ENCODE assay signal across 9 mouse cellular contexts in genomic region chr11:32388064-32388463, GRCm38 (mm10).
"Had no signal": no experiment of that assay in that cellular context is flagged by ENCODE, and none has a peak within 500 bp of the region (broad histone marks: within the 10 kb centered on the region; RNA-seq: fewer than 3 reads in every experiment).

No protein-coding gene starts in this region.

- ATAC-seq: intestine, postnatal 0 days had no signal

- H3K4me3 ChIP-seq: left cerebral cortex, adult 2 months; liver, embryonic 13.5 days had no signal

- H3K27me3 ChIP-seq: liver, embryonic 13.5 days had no signal

- H3K36me3 ChIP-seq: liver, embryonic 13.5 days had no signal

- DNase-seq: liver, embryonic 13.5 days; lung, embryonic 14.5 days; lung, postnatal 4 days; midbrain, embryonic 14.5 days; thymus, adult 18-20 months; thymus, postnatal 36 days had no signal

- H3K27ac ChIP-seq: left cerebral cortex, adult 2 months; liver, embryonic 13.5 days had no signal

- H3K4me2 ChIP-seq: liver, embryonic 13.5 days; lung, embryonic 14.5 days; midbrain, embryonic 11.5 days had no signal

- H3K9ac ChIP-seq: liver, embryonic 13.5 days; lung, embryonic 14.5 days had no signal

- H3K9me3 ChIP-seq: liver, embryonic 13.5 days had no signal
